Mouse (Mus musculus): Measurements from ENCODE around the gene Kdm4b. TPM values are rescaled to one million over a fixed set of nuclear protein-coding genes. Genes with fewer than 3 reads are reported as not detected.

Kdm4b gene
- total RNA-seq, 4 experiments from 2014 or later = 22.2 to 26.4 (median 22.8) TPM

DNA sequence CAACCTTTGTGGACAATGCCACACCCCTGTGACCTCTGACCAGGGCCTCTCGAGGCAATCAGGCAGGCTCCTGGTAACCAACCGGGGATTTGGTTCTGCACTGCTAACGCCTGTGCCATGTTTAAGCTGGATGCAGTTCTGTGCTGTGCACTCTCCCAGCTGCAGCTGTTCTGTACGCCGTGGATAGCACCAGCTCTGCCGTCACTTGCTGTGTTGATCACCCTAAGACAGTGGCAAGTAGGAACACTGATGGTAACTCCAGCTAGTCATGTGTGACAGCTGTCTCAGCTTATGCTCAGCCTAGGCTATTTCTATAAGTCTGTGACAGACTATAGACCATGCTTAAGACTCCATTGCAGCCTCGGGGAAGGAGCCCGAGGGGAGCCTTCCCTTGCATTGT is 57.1 kb downstream of the Kdm4b start:
- no peak for DNase-seq (ENCODE audit: low spot score in 2 of 2)

DNA sequence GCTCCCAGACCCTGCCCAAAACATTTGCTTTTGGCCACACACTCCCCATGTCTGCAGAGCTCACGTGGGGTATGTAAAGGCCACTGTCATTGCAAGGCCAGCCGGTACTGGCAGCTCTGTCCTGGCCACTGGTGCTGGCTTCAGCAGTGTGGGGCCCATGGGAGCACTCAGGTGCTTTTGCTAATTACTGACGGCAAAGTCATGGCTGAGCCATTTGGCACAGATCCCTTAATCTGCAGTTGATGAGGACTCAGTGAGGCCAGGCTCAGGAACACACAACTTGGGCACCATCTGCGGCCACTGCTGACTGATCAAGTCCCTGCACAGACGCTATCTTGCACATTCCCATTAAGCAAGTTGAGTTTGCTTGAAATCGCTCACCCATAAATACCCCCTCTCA is 59.0 kb downstream of the Kdm4b start:
- no peak for DNase-seq (ENCODE audit: low spot score in 2 of 2)

DNA sequence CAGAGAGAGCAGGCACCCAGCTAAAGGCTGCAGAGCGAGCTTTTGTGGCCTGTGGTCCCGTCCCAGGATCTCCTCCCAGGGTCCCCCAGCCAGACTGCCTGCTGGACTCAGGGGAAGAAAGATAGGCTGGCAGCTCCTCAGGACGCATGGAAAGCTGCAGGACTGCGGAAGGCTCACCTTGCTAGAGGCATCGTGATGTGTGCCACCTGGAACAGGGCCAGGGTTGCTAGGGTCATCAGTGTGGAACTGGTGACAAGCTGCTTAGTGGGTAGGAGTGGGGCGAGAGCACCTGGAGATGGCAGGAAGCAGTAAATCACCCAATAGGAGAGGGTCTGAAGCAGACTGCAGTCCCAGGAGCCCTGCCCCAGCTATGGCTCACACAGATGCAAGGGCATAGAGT is 61.8 kb downstream of the Kdm4b start:
- no peak for DNase-seq (ENCODE audit: low spot score in 2 of 2)

DNA sequence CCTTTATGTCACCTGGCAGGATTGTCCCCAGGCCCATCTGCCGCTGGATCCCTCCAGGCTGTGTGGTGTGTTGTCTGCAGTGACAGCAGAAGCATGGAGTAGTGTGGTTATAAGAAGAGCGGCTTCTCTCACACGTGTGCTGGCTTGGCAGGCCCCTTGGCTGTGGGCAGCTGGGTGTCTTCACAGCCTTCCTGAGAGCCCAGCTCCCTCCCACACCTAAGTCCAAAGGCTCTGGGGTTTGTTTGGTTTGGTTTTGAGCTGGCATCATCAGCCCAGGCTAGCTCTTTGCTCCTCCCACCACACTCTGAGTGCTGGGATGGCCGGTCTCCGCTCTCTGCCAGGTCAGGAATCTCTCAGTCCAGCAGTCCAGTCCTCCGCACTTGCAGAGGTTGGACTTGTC is 67.4 kb downstream of the Kdm4b start:
- no peak for DNase-seq (ENCODE audit: low spot score in 2 of 2)

DNA sequence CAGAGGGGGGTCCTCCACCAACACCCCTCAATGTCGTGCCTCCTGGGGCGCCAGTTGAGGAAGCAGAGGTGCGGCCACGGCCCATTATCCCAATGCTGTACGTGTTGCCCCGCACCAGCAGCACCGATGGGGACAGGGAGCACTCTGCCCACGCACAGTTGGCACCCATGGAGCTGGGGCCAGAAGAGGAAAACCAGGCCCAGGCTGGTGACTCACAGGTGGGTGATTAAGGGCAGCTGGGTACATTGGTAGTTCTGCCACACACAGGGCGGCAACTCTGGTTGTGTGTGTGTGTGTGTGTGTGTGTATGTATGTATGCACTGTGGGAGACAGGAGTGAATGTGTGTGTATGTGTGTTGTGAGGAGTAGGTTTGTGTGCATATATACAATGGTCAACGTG is 68.0 kb downstream of the Kdm4b start:
- no peak for DNase-seq (ENCODE audit: low spot score in 2 of 2)

DNA sequence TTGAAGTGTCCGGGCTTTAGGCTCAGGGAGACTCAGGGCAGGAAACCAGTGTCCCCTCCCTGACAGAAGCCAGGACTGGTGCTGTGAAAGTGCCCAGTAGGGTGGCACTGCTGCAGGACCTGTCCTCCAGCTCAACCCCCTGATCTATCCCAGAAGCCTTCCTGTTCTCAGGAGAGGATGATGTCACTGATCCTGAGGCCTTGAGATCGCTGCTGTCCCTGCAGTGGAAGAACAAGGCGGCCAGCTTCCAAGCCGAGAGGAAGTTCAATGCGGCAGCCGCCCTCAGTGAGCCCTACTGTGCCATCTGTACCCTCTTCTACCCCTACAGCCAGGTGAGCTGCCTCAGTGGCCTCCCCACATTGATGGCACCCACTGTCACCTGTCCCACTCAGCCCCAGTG is 70.2 kb downstream of the Kdm4b start:
- DNase-seq (ENCODE audit: low spot score in 2 of 2) = no peak

DNA sequence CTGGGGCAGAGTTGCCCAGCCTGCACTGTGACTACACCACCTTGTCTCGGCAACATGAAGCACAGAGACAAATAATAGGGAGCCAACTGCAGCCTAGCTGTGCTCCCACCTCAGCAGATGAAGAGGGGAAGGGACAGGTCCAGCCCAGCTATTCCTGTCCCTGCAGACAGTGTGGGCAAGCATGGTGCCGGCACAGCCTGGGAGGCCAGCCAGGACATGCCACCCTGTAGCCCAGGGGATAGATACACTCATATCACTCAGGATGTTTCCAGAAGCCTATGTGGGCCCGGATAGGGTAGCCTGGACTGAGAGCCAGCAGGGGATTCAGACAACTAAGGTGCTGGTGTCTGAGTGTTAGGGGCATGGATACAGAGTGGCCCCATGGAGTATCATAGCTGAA is 74.4 kb downstream of the Kdm4b start:
- DNase-seq (ENCODE audit: low spot score in 2 of 2) = no peak

DNA sequence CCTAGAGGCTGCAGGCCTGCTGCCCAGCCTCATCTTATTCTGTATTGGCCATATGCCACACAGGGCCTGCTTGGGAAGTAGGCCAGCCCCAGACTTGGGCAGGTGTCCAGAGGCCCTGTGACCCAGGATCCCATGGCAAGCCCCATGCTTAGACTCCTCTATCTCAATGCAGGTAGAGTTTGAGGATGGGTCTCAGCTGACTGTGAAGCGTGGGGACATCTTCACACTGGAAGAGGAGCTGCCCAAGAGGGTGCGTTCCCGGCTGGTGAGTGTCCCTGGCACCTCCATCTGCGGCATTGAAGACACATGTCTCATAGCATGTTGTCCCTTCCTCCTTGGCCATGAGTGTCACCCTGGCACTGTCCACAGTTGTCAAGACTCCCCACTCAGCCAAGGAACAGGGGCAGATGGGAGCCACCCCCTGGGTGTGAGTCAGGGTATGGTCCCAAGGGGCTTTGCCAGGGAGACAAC is 75.2 kb downstream of the Kdm4b start:
- DNase-seq (ENCODE audit: low spot score in 2 of 2) = peak; percentile 74 to 76

DNA sequence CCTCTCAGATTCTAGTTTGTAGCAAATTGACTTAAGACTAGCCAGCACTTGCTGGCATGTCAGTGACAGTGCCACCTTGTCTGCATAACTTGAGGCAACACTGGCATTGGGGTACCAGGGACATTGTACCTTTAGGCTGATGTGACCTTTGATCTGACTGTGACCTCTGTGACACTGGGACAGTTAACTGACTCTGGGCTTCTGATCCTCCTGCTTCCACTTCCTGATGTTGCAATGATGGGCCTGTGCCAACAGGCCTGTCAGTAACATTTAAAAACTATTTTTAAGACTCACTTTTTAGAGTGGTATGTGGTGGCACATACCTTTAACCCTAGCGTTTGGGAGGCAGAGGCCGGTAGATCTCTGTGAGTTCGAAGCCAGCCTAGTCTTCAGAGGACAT is 79.5 kb downstream of the Kdm4b start:
- no peak for DNase-seq (ENCODE audit: low spot score in 2 of 2)

DNA sequence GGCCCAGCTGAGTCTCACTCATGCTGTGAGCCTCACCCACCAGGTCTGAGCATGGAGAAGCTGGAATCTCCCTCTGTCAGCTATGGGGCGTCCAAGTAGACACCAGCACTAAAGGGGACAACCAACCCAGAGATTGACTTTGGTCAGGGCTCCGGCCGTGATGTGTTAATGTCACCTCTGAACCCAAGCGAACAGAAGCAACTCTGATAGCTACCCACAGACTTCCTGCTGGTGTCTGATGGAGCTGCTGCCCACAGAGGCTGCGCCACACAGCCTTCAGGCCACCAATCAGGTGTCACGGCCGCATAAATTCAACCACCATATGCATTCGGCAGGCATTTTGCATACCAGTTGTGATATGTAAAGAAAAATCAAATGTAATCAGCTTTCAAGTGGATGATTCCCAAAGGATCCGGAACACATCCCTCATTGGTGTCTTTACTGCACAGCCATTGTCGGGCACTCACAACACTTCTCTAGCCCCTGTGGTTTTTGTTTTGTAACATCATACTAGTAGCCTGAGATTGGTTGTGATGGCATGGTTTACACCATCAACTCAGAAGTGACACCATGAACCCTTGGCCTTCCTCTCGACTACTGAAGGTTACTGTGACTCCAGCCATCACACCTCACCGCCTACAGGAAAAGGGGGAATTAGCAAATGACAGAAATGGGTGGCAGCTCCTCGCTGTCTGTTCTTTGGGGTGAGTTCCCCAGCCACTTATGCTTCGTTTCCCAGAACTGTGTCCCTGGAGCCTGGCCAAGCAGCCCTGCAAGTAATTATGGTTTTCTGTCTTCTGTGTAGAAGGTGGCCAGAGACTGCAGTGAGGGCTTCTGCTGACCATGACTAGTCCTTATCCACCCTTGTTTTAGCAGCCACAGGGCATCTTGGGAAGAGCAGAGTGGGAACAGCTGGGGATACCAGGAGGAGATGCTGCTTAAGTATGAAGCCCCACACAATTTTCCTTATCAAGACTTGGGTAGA is 80.3 kb downstream of the Kdm4b start:
- DNase-seq (ENCODE audit: low spot score in 2 of 2) = no peak

DNA sequence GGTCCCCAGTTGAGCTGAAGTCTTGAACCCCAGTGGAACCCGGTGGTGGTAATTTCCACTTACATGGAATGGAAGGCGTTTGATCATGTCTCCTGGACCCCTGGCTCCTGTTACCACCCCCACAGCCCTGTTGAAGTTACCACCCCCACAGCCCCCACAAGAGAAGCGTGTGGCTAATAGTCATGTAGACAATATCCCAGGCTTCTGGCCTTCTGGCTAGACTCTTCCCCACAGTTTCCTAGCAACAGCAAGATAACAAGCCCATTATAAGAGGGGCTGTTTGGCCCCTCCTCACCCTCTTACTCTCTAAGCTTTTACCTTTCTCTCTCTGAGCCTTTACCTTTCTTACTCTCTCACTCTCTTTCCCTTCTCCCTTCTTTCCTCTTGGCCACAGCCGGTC is 81.0 kb downstream of the Kdm4b start:
- DNase-seq (ENCODE audit: low spot score in 2 of 2) = no peak

DNA sequence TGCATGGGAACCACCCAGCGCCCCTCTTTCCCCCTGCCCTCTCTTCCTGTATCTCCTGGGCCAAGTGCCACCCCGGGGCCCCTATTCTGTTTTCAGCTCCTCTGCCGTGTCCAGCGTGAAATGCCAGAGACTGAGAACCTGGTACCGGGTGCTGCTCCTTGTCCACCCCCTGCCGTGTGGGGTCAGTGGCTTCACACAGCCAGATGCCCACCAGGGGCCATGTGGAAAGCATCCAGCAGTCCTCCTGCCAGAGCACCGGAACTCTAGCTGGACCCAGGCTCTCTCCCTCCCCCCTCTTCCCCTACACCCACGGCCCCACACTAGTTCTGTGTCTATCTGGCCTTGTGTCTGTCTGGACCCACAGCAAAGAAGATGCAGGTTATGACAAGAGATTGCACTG is 81.5 kb downstream of the Kdm4b start:
- no peak for DNase-seq (ENCODE audit: low spot score in 2 of 2)

DNA sequence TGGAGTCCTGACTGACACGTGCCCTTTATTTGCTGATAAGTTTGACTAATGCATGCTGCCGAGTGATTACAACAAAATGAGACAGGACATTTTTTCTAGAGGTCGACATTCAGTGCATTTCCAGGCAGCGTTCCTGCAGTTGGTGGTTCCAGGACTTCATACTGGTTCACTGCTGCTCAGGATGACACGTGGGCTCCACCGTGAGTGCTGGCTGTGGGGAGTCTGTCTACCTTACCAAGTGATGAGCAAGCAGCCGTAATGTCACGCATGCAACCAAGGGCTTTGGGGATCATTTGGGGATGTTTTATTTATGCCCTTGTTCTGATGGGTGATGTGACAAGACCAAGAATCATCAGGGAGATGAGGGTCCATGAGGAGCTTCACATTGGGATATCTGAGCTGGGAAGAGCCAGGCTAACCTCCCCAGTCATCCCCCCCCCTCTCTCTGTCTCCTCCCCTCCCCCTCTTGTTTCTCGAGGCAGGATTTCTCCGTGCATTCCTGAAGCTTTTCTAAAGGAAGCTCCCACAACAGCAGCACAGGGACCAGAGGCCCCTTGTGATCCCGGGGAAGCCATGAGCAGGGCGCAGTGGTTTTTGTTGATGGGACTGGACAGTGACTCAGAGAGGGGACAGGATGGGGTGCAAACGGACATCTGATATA is 83.2 kb downstream of the Kdm4b start:
- DNase-seq (ENCODE audit: low spot score in 2 of 2) = no peak

DNA sequence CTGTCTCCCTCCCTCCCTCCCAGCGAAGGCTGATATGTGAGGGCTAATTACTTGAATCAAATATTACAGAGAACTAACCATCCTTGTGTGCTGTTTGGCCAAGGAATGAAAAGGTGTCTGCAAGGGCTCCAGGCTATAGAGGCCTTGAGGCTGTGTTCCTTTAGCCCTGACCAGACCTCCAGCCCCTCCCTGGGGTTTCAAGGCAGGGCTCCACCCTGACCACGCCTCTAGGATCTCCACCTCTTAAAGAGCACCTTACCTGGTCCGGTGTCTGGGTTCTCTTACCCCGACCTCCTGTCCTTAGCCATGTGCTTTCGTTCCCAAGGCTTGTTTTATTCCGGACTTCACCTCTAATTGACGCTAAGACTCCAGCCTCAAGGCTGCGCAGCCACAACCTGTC is 83.9 kb downstream of the Kdm4b start:
- no peak for DNase-seq (ENCODE audit: low spot score in 2 of 2)

DNA sequence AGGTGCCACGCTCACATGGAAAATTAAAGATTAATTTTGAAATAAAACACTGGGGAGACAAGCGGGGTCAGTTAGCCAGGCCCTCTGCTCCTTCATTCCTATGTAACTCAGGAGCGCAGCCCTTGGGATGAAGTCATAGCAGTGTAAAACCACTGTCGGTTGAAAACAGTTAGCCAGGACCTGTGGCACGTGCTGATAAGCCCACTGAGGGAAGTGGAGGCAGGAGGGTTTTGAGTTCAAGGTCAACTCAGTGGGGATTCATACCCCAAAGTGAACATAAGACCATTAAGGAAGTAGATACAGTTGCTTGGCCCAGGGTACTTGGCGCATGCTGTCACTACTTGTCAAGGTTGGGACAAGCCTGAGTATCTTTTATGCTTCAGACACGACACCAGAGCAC is 85.6 kb downstream of the Kdm4b start:
- DNase-seq (ENCODE audit: low spot score in 2 of 2) = no peak

DNA sequence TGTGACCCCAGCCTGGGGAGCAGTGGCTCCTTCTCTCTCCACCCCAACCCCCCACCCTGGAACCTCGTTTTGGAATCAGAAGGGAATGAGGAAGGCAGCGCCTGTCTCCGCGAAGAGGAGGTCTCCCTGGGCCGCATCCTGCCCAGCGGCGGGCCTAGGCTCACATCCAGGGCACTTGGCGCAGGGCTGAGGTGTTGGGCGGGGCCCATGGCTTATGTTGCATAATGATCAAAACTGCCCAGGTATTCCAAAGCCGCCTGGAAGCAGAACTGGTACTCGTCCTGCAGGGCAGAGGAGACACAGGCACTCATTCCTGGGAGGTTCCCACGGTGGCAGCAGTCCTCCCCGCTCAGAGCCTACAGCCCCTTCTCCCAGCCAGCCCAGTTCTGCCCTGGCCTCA is 87.3 kb downstream of the Kdm4b start:
- no peak for DNase-seq (ENCODE audit: low spot score in 2 of 2)

DNA sequence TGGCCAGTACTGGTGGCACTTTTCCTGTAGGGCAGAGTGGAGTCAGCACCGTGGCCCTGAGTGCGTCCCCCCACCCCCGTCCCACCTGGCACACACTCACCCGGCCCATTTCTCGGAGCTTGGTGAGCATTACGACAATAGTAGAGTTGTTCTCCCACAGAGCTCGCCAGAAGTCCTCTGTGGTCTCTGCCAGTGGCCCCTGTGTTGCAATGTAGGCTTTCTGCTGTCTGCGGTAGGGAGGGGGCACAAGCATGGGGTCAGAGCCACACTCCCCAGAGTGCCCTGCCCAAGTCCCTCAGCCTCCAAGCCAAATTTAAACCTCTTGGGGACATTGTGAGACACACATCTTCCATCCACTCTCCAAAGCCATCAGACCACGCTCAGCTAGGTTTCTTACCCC is 88.9 kb downstream of the Kdm4b start:
- DNase-seq (ENCODE audit: low spot score in 2 of 2) = no peak

DNA sequence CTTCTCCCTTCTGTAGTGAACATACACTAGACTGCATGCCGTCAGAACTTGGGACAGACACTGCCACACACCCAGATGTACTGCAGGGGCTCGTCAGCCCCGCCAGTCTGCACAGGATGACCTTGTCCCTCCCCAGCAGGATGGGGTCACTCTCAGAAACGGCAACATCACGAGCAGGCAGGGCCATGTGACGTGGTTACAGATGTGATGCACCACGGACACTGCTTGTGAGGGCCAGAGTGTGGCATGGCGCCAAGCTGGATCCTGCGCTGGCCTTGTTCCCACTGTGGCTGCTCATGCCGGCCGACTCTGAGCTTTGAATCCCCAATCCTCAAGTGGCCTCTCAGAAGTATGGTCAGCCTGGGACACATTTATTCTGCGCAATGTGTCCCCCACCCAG is 92.4 kb downstream of the Kdm4b start:
- DNase-seq (ENCODE audit: low spot score in 2 of 2) = no peak

DNA sequence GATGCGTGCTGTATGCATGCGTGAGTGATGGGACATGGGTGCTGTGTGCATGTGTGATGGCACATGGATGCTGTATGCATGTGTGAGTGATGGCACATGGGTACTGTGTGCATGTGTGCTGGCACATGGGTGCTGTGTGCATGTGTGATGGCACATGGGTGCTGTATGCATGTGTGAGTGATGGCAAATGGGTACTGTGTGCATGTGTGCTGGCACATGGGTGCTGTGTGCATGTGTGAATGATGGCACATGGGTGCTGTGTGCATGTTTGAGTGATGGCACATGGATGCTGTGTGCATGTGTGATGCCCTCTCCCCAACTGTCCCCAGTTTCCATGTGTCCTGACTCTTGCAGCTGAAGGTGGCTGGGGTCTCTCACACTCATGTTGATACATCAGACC is 94.2 kb downstream of the Kdm4b start:
- DNase-seq (ENCODE audit: low spot score in 2 of 2) = no peak

DNA sequence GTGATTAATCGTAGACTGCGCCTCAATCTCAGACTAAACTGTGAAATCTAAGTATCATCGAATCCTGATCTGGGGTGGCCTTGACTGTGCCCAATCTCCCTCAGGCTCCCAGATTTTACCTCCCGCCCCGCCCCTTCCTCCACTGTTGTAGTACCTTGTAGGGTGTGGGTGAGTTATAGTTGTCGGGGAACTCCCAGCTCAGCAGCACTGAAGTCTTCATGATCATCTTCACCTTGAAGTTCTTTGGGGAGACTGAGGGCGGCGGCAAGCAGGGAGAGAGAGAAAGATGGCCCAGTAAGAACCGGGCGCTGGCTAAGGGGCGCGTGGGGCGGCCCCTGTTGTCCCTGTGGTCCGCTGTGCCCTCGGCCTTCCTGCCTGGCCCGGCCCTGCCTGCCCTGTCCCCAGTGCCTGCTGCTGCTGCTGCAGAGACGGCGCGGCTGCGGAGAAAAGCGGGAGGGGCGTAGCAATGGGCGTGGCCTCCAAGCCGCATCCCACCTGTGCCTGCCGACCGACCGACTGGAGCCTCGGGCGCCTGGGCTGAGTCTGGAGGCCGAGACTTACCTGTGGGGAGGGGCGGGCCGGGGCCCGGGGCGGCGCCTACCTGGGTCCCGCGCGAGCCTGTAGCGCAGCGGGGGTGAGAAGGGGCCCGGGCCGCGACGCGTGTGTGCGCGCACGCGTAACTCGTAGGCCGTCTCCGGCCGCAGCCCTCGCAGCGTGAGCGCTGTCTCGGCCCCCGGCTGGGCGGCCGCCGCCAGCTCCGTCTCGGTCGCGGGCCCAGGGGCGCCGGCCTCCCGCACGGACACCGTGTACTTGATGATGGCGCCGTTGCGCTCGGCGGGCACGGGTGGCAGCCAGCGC is 99.1 kb downstream of the Kdm4b start:
- DNase-seq (ENCODE audit: low spot score in 2 of 2) = no peak

DNA sequence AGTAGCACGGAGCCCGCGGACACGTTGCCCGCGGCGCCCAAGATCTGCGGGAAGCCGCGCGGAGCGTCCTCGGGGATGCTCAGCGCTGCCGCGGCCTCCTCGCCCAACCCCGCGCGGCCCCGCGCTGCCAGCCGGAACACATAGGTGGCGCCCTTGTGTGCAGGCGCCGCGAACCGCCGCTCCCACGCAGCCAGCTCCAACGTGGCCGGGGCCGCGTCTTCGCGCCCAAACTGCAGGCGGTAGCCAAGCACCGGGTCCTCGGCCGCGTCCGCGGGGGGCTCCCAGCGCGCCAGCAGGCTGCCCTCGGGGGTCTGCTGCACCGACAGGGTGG is 99.7 kb downstream of the Kdm4b start:
- peak; percentile 55 to 66 for DNase-seq (ENCODE audit: low spot score in 2 of 2)

DNA sequence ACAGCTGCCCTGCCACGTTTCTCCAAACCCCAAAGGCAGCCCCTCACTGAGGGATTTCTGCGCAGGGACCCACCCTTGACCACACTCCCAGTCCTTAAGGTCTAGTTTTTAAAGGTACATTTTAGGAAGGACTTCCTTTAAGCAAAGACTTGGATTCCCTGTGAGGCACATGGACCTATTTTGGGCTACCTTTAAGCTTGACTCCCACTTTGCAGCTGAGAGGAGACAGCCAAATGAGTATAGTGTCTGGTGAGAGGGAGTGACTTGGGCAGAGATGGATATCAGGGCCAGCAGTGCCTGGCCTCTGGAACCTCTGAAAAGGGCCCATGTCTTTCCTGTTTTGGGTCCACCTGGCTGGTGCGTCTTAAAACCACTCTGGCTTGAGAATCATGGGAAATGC is 100.1 kb downstream of the Kdm4b start:
- DNase-seq (ENCODE audit: low spot score in 2 of 2) = no peak

Data from gastrocnemius, adult 8-10 months (tissue).